Mouse (Mus musculus): ENCODE measurements around the gene Slc7a10. TPM values are rescaled to one million over a fixed set of nuclear protein-coding genes. Genes with fewer than 3 reads are reported as not detected.

Slc7a10 gene
- polyA plus RNA-seq, 1 experiment from 2014 or later: 0.28 TPM

GRCm38 (mm10) chr7:35156561-35157477, 29.4 kb upstream of the Slc7a10 start:
- DNase-seq (ENCODE audit: low spot score) (no peak), ATAC-seq (replicated peaks; ENCODE audit: low FRiP score, low read depth) (no peak; the same call in 1 of the 2 replicates)
- no peak overlapping the region for H3K4me3 ChIP-seq (replicated peaks; ENCODE audit: low read depth, low read length)
- H3K9me3 ChIP-seq (replicated peaks; ENCODE audit: low read length): no peaks in the 10 kb centered on the region
- H3K4me1 ChIP-seq (replicated peaks; ENCODE audit: insufficient read depth, low read length): no peaks in the 10 kb centered on the region
- H3K27ac ChIP-seq: no peak overlapping the region
- no peak overlapping the region for H3K4me2 ChIP-seq (ENCODE audit: low read length)
- no peak overlapping the region for H3K9ac ChIP-seq (ENCODE audit: low read depth, low read length)
- WGBS: 62% methylated on average over 16 of the region's 16 CpGs
- peaks cover 2% of the 10 kb centered on the region; the same call in 1 of the 2 replicates for H3K27me3 ChIP-seq (ENCODE audit: insufficient read depth, low read length)
- no peak for TF ChIP-seq CTCF (IDR thresholded peaks at IDR 0.05; ENCODE audit: low read depth)
- H3K36me3 ChIP-seq (ENCODE audit: insufficient read depth, low read length): no peaks in the 10 kb centered on the region

DNA sequence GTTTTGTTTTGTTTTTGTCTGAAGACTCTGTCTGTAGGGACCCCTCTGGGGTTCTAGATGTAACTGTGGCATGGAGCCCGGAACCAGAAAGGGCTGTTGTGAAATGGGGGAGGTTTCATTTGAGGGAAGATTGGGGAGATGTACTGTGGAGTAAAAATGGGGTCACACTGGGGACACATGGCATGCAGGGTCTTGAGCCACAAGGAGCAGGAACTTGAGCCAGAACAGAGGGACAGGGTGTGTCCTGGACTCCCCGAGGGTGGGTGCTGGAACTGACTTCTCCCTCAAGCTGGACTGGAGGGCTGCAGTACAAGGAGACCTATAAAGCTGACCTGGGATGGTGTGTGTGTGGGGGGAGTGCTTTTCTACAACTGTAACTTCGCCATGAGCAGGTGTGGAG, 28.7 kb upstream of the Slc7a10 start:
- Histone ChIP-seq H3K4me1 (replicated peaks; ENCODE audit: insufficient read depth, low read length) (no peaks in the 10 kb centered on the region), H3K4me2 (ENCODE audit: low read length) (no peak overlapping the region), H3K27ac (no peak overlapping the region), H3K4me3 (replicated peaks; ENCODE audit: low read depth, low read length) (no peak overlapping the region), H3K27me3 (ENCODE audit: insufficient read depth, low read length) (peaks cover 2% of the 10 kb centered on the region; the same call in 1 of the 2 replicates), H3K9ac (ENCODE audit: low read depth, low read length) (no peak overlapping the region), H3K36me3 (ENCODE audit: insufficient read depth, low read length) (no peaks in the 10 kb centered on the region), H3K9me3 (replicated peaks; ENCODE audit: low read length) (no peaks in the 10 kb centered on the region)
- ATAC-seq (replicated peaks; ENCODE audit: low FRiP score, low read depth) (no peak), DNase-seq (ENCODE audit: low spot score) (no peak)
- TF ChIP-seq CTCF (IDR thresholded peaks at IDR 0.05; ENCODE audit: low read depth): no peak
- 57% methylated on average over 3 of the region's 3 CpGs for WGBS

GRCm38 (mm10) chr7:35162443-35162842, 23.7 kb upstream of the Slc7a10 start:
- H3K36me3 ChIP-seq (ENCODE audit: insufficient read depth, low read length): no peaks in the 10 kb centered on the region
- no peak for TF ChIP-seq CTCF (IDR thresholded peaks at IDR 0.05; ENCODE audit: low read depth)
- DNase-seq (ENCODE audit: low spot score) (no peak), ATAC-seq (replicated peaks; ENCODE audit: low FRiP score, low read depth) (no peak)
- no peak overlapping the region for H3K4me3 ChIP-seq (replicated peaks; ENCODE audit: low read depth, low read length)
- H3K4me1 ChIP-seq (replicated peaks; ENCODE audit: insufficient read depth, low read length): no peaks in the 10 kb centered on the region
- H3K4me2 ChIP-seq (ENCODE audit: low read length): no peak overlapping the region
- H3K9me3 ChIP-seq (replicated peaks; ENCODE audit: low read length): no peaks in the 10 kb centered on the region
- H3K9ac ChIP-seq (ENCODE audit: low read depth, low read length): no peak overlapping the region
- WGBS: 83% methylated on average over 6 of the region's 6 CpGs
- no peak overlapping the region for H3K27ac ChIP-seq
- no peaks in the 10 kb centered on the region for H3K27me3 ChIP-seq (ENCODE audit: insufficient read depth, low read length)

GRCm38 (mm10) chr7:35163600-35163999, 22.6 kb upstream of the Slc7a10 start:
- H3K4me3 ChIP-seq (replicated peaks; ENCODE audit: low read depth, low read length): no peak overlapping the region
- no peaks in the 10 kb centered on the region for H3K27me3 ChIP-seq (ENCODE audit: insufficient read depth, low read length)
- ATAC-seq (replicated peaks; ENCODE audit: low FRiP score, low read depth): no peak
- TF ChIP-seq CTCF (IDR thresholded peaks at IDR 0.05; ENCODE audit: low read depth): no peak
- no peak overlapping the region for H3K27ac ChIP-seq
- WGBS: 44% methylated on average over 7 of the region's 7 CpGs
- no peaks in the 10 kb centered on the region for H3K36me3 ChIP-seq (ENCODE audit: insufficient read depth, low read length)
- no peaks in the 10 kb centered on the region for H3K9me3 ChIP-seq (replicated peaks; ENCODE audit: low read length)
- no peak for DNase-seq (ENCODE audit: low spot score)
- H3K9ac ChIP-seq (ENCODE audit: low read depth, low read length): no peak overlapping the region
- no peak overlapping the region for H3K4me2 ChIP-seq (ENCODE audit: low read length)
- H3K4me1 ChIP-seq (replicated peaks; ENCODE audit: insufficient read depth, low read length): no peaks in the 10 kb centered on the region

DNA sequence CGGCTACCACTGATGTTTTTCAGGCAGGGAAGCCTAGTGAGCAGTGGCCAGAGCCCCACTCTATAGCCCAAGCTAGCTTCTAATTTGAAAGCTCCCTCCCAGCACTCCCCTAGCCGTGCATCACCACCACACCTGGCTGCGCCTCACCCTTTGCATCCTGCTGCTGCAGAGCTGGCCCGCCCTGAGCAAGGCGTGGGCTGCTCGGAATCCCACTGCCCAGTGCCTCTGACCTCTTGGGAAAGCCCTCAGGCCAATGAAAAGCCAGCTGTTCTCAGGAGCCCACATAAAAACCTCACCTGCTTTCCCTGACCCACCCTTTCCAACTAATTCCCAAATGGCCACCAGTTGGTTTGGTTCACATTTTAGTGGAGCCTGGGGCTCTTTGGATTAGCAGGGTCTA, 22.1 kb upstream of the Slc7a10 start:
- Histone ChIP-seq H3K9me3 (replicated peaks; ENCODE audit: low read length) (no peaks in the 10 kb centered on the region), H3K4me1 (replicated peaks; ENCODE audit: insufficient read depth, low read length) (no peaks in the 10 kb centered on the region), H3K27me3 (ENCODE audit: insufficient read depth, low read length) (no peaks in the 10 kb centered on the region), H3K36me3 (ENCODE audit: insufficient read depth, low read length) (no peaks in the 10 kb centered on the region), H3K4me3 (replicated peaks; ENCODE audit: low read depth, low read length) (no peak overlapping the region), H3K9ac (ENCODE audit: low read depth, low read length) (no peak overlapping the region), H3K4me2 (ENCODE audit: low read length) (no peak overlapping the region), H3K27ac (no peak overlapping the region)
- DNase-seq (ENCODE audit: low spot score) (no peak), ATAC-seq (replicated peaks; ENCODE audit: low FRiP score, low read depth) (no peak)
- no peak for TF ChIP-seq CTCF (IDR thresholded peaks at IDR 0.05; ENCODE audit: low read depth)
- 74% methylated on average over 6 of the region's 6 CpGs for WGBS

GRCm38 (mm10) chr7:35166988-35167387, 19.2 kb upstream of the Slc7a10 start:
- H3K27ac ChIP-seq: no peak overlapping the region
- H3K9me3 ChIP-seq (replicated peaks; ENCODE audit: low read length): no peaks in the 10 kb centered on the region
- ATAC-seq (replicated peaks; ENCODE audit: low FRiP score, low read depth) (no peak), DNase-seq (ENCODE audit: low spot score) (no peak)
- 79% methylated on average over 5 of the region's 5 CpGs for WGBS
- no peaks in the 10 kb centered on the region for H3K27me3 ChIP-seq (ENCODE audit: insufficient read depth, low read length)
- no peak overlapping the region for H3K9ac ChIP-seq (ENCODE audit: low read depth, low read length)
- no peaks in the 10 kb centered on the region for H3K4me1 ChIP-seq (replicated peaks; ENCODE audit: insufficient read depth, low read length)
- no peaks in the 10 kb centered on the region for H3K36me3 ChIP-seq (ENCODE audit: insufficient read depth, low read length)
- TF ChIP-seq CTCF (IDR thresholded peaks at IDR 0.05; ENCODE audit: low read depth): no peak
- H3K4me3 ChIP-seq (replicated peaks; ENCODE audit: low read depth, low read length): no peak overlapping the region
- no peak overlapping the region for H3K4me2 ChIP-seq (ENCODE audit: low read length)
